Mouse (Mus musculus) regulatory T cell (primary cell): ENCODE results near the gene Sympk.

Source experiments
- in situ Hi-C: fragments of 300-600 bp; cut with MboI, MseI; formaldehyde crosslinking; loops from one replicate; pipeline ENCODE4 v1.15.1; 2025; ENCODE audit warnings: high pct_unique_total_duplicates

The Sympk gene

DNA sequence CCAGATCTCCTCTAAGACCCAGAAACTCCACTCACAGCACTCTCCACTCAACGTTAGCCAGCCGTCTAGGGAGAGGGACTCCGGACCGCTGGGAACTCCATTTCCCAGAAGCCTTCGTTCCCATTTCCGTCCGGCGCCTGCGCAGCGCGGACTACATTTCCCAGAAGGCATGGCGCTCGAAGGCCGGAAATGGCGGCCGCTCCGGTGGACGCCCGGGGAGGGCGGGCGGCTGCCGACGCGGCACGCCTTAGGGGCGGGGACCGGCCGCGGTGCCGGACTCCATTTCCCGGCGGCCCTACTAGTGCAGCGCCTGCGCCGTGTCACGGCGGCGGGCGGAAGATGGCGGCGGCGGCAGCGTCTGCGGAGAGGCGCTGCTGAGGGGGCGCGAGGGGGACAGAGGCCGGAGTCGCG is at the start of gene Sympk:
Gene Sympk, plus strand, starts transcription at position 282 of the 411 bp plus-strand sequence.
- in situ Hi-C loops: no loop called here

DNA sequence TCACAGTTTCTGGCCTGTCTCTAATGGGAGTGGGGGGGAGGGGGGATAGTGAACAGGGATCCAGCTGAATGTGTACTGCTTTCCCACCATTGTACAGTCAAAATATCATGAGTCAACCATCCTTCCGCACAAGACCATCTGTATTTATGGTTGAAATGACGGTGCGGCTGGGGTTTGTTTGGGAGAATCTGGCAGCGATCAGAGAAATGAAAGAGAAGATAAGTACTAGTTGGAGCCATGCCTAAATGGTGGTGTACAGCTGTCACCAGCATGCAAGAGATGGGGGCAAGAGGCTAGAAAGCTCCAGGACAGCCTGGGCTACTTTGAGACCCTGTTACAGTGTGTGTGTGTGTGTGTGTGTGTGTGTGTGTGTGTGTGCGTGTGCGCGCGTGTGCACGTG is 45.8 kb upstream of the Sympk start:
- in situ Hi-C loops: no loop called here

DNA sequence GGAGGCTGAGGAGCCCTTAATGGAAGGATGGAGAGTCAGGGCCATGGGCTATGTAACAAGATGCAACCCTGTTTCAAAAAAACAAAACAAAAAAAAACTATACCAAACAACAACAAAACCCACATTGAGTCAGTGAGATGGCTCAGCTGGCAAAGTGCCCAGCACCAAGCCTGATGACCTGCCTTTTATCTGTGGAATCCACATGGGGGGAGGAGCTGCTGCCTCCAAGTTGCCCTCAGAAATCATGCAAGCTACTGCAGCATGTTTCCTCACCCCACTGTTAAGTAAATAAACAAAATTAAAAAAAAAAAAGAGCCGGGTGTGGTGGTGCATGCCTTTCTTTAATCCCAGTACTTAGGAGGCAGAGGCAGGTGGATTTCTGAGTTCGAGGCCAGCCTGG is 37.7 kb upstream of the Sympk start:
- in situ Hi-C loops: no loop called here

DNA sequence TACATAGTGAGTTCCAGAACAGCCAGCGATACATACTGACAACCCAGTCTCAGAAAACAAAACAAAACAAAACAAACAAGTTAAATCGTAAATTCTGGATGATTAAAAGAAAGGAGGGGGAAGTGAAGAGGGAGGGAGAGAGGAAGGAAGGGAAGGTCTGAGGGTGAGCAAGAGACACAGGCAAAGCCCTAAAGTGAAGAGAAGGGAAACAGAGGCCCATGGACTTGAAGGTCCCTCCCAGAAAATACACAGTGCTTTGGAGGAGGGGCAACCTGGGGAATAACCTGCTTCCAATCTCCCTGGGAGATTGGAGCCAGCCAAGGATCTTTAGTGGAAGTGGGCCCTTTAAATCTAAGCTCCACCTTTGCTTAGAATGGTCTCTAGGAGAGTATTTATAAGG is 37.1 kb upstream of the Sympk start, which contains the start of gene Nanos2:
Gene Nanos2, plus strand, starts transcription at position 301 of the 400 bp plus-strand sequence.
- in situ Hi-C loops: no loop called here

DNA sequence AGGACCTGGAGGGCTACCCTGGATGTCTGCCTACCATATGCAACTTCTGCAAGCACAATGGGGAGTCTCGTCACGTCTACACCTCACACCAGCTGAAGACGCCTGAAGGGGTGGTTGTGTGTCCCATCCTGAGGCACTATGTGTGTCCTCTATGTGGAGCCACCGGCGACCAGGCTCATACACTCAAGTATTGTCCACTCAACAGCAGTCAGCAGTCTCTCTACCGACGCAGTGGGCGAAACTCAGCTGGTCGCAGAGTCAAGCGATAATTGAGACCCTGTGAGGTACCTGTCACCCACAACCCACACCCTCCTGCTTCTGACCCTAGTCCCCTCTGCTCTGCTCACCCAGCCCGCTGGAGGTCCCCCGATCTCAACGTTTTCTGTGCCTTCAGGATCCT is 36.4 kb upstream of the Sympk start:
- in situ Hi-C loops: no loop called here

DNA sequence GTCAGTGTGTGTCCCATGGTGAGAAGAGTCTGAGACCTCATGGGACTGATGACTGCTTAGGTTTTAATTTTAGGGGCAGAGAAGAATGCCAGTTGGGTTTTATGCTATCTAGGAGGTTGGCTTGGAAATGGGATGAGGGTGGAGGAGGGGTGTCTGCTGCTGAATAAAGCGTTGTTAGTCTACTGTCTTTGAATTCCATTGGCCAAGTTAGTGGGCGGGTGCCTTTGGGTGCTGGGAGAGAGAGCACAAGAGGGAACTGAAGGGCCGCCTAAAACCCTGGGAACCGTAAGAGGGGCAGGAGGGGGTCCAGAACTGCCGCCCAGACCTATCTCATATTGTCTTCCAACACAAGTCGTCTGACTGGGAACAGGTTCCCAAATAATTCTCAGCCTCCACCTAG is 35.4 kb upstream of the Sympk start:
- in situ Hi-C loops: no loop called here

DNA sequence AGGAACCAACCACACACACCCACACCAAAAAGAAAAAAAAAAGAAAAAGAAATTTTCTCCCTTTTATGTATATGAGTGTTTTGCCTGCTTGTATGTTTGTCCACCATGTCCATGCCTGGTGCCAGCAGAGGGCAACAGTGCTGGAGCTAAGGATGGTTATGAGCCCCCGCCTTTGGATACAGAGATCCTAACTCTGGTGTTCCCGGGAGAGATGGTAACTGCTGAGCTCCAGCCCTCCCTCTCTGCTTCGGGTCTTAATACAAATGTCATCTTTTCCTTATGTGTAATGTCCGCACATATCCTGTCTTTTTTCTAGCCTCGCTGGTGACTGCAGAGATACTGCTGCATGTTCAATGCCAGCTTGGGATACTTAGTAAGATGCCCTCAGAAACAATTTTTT is 34.2 kb upstream of the Sympk start:
- in situ Hi-C loops: no loop called here

DNA sequence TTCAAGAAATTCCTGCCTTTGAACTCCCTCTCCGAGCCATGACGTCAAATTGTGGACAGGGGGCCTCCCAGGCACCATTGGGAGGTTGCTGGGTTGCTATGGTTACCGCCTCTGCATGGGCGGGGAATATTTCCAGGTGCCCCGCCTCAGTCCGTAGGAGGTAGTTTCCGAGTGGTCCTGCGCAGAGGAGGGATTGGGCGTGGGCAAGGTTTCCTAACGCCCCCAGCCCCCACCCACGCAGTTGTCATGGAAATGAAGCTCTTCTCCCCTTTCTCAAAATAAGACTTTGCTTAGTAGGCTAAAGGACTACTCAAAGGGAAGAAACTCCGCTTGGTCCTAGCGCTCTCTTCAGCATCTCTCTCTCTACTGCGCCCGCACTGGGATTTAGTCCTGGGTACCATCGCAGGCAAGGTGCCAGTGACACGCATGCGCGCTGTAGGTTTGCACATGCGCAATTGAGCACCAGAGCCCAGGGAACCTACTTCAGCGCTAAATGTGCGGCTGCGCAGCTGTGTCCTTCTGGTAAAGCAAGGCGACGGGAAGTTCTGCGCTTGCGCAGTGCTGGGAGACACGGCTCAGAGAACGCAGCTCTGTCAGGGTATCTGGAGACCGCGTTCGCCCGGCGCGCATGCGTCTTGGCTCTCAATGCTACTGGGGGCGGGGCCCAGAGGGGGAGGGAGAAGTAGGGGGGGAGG is 33.4 kb upstream of the Sympk start, which contains the start of gene Mypop:
Gene Mypop, plus strand, starts transcription at position 645 of the 695 bp plus-strand sequence.
- in situ Hi-C loops: no loop called here

DNA sequence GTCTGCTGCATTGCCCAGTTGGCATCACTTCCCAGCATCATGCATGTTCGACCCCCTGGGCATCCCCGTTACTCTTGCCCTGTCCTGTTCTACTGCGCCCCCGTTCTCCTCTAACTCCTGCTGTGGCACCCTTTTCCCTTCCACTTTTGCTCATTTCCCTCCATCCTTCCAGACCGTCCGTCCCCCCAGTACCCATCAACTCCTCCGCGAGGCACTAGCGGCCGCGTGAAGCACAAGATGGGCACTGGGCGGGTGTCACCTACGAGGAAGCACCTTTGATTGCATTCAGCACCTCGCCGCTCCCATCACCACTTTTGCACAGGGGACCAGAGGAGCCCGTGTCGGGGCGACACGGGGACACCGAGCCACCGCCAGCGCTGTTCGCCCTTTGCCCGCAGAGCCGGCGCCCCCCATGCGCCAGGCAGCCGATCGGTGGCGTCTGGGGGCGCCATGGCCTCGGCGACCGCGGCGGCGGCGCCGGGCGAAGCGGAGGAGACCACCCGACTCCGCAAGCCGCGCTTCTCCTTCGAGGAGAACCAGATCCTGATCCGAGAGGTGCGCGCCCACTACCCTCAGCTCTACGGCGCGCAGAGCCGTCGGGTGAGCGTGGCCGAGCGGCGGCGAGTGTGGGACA is 32.4 kb upstream of the Sympk start:
- in situ Hi-C loops: no loop called here

DNA sequence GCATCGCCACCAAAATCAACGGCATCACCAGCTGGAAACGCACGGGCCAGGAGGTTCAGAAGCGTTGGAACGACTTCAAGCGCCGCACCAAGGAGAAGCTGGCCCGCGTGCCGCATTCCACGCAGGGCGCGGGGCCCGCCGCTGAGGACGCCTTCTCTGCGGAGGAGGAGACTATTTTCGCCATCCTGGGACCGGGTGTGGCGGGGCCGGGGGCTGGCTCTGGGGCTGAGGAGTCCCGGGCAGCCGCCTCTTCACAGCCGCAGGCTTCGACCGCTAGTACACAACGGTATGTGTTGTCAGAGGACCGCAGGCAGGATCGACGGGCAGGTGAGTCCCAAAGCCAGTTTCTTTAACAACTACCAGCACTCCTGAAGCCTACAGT is 31.9 kb upstream of the Sympk start:
- in situ Hi-C loops: no loop called here

DNA sequence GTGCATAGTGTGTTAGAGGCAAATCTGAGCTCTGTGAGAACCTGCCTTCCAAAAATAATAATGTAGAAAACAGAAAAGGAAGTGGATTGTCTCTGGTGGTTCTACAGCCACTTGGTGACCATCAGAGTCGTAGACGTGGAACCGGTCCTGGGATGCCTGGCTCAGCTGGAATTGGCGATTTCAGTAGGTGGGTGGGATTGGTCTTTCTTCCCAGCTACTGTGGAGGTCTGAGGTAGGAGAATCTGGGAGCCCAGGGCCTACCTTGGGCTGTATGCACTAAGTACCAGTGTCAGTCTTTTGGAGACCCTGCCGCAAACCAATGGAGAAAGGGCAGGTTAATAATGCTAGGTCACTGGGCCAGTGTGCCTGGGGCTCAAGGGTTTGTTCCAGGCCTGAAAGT is 31.1 kb upstream of the Sympk start:
- in situ Hi-C loops: no loop called here

DNA sequence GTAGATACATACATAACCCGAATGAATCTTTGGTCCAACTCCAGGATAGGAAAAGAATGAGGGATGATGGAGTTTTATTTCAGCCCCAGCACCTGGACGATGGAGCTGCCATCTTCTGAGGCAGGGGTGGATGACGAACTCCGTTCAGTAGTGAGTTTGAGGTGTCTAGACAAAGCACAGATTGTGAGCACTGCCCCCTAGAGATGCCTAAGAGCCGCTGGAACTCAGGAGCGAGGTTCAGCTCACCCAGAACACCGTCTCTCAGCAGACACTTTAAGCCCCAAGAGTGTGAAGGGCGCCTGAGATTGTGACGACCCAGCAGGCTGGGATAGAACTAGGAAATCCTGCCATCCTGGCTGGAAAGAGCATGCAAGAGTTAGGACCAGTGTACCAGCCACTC is 25.3 kb upstream of the Sympk start:
- in situ Hi-C loops: no loop called here

DNA sequence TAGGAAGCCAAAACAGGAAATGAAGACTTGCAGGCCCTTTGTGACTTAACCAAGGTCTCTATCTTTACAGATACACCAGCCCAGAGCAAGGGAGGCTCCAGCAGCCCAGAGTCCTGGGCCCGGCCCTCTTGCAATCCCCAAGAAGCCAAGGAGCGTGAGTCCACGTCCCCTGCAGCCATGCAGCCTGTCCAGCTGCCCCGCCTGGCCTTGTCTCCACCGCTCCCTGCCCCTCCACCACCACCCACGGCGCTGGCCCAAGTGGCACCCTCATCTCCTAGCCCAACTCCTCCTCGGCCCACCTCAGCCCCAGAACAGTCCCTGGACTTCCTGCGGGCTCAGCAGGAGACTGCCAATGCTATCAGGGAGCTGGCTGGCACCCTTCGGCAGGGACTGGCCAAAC is 23.8 kb upstream of the Sympk start:
- in situ Hi-C loops: no loop called here

DNA sequence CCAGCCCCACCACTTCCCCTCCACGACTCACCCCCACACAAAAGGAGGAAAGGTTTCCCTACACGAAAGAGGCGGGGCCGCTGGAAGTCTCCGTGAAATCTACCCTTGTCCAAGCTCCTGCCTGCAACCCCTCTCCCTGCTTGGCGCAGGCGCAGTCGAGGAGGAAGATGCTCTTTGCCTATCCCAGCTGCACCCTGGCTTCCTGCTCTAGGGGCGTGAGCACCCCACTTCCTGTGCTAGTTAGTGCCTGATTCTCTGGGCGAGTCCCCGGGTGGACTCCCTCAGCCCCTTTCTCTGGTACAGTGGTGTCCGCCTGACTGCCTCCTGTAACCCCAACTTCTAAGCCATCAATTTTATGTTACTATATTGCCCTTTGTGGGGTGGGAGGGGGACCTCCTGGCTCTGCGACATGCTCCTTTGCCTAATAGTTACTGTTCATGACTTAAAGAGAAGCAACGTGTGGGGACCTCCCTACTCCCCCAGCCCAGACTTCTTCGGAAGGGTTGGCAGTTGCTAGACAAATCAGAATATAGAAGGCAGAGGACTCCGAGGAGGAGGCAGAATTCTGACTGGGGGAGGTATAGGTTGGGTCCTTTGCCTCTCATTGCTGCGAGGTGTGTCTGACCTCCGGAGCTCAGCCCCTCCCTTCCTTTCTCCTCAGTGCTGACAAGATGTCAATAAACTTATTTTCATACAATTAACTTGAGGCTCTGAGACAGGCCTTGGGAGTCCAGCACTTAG is 22.9 kb upstream of the Sympk start:
- in situ Hi-C loops: no loop called here

DNA sequence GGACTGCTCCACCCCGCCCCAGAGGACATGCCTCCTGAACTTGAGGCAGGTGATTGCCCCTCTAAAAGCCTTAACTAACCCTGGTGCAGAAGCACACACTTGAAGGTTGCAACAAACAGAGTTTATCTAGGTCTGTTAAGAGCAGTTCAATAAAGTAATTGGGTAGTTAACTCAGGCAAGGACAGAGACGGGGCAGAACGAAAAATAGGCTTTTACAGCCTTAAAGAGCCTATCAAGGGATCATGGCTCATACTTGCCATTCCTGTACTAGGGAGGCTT is 22.4 kb upstream of the Sympk start:
- in situ Hi-C loops: no loop called here

DNA sequence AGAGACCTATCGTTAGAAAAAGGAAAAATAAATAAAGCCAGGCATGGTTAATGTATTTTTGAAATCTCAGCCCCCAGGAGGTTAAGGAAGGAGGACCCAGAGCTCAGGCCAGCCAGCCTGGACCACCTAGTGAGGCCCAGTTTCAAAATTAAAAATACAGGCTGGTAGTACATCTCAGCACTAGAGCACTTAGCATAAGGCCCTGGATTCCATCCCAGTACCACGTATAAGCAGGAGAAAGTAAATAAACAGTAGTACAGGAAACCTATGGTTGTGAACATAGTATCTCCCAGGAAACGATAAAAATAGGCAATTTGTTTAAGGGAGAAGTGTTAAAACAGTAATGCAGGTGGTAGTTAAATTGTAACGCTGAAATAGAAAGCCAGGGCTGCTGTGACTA is 22.1 kb upstream of the Sympk start:
- in situ Hi-C loops: no loop called here

DNA sequence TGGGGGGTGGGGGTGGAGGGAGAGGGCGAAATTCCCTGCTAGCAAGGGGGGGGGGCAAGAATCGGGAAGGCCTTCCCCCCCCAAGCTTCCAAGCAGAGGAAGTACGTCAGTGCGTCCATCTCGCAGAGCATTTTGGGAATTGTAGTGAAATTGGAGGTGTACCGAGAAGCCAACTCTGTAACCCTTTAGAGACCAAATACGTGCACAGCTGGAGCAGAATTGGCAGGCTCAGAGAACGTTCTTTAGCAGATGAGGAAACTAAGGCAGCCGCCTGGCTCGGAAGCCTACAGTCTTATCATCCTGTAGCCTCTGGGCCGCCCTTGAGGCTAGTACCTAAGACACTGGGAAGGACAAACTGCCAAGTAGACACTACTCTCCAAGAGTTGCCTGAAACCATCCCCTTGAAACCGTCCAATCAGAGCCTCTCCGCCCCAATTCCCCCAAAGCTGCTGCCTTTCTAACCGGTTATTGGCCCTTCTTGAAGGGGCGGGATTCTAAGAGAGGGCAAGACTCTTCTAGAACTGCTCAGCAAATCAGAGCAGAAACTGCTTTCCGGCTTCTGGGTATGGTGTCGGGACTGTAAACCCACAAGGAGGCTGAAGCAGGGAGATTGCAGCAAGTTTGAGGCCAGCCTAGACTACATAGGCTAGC is 21.2 kb upstream of the Sympk start:
- in situ Hi-C loops: no loop called here

DNA sequence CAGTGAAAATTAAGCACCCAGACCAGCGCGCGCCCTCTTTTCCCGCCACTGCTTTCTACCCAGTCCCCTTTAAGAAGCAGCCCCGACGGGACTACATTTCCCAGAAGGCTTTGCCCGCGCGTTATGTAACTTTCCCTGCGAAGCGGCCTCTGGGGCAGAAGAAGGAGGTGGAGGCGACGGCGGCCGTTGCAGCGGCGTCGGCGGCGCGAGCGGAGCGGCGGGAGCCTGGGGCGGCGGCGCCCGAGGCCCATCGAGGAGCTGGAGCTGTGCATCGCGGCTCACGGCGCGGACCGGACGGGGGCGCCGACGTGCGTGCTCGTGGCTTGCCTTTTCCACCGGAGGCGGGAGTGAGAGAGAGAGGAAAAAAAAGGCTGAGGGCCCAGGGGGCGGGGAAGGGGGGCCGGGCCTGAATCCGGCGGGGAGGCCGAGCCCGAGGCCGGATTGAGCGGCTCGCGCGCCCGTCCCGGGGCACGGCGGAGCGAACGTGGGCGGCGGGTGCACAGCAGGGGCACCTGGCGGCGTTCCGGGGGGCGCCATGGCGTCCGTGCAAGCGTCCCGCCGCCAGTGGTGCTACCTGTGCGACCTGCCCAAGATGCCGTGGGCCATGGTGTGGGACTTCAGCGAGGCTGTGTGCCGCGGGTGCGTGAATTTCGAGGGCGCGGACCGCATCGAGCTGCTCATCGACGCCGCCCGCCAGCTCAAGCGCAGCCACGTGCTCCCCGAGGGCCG is 20.1 kb upstream of the Sympk start, which contains the start of gene Irf2bp1:
Gene Irf2bp1, plus strand, starts transcription at position 143 of the 729 bp plus-strand sequence.
- in situ Hi-C loops: no loop called here

DNA sequence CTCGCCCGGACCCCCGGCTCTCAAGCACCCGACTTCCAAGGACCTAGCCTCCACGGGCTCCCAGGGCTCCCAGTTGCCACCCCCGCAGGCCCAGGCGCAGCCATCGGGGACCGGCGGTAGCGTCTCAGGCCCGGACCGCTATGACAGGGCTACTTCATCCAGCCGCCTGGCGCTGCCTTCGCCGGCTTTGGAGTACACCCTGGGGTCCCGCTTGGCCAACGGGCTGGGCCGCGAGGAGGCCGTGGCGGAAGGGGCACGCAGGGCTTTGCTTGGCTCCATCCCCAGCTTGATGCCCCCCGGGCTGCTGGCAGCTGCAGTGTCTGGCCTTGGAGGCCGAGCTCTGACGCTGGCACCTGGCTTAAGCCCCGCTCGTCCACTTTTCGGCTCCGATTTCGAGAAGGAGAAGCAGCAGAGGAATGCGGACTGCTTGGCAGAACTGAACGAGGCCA is 19.5 kb upstream of the Sympk start:
- in situ Hi-C loops: no loop called here

DNA sequence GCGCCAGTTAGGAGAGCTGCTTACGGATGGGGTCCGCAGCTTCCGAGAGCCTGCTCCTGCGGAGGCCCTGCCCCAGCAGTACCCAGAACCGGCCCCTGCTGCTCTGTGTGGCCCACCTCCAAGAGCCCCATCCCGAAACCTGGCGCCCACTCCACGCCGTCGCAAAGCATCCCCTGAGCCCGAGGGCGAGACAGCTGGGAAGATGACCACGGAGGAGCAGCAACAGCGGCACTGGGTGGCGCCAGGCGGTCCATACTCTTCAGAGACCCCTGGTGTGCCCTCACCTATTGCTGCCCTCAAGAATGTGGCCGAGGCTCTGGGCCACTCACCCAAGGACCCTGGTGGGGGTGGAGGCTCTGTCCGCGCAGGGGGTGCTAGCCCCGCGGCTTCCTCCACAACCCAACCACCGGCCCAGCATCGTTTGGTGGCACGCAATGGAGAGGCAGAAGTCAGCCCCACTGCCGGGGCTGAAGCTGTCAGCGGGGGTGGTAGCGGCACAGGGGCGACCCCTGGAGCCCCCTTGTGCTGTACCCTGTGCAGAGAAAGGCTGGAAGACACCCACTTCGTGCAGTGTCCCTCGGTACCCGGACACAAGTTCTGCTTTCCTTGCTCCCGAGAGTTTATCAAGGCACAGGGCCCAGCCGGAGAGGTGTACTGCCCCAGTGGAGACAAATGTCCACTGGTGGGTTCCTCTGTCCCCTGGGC is 18.6 kb upstream of the Sympk start:
- in situ Hi-C loops: no loop called here

DNA sequence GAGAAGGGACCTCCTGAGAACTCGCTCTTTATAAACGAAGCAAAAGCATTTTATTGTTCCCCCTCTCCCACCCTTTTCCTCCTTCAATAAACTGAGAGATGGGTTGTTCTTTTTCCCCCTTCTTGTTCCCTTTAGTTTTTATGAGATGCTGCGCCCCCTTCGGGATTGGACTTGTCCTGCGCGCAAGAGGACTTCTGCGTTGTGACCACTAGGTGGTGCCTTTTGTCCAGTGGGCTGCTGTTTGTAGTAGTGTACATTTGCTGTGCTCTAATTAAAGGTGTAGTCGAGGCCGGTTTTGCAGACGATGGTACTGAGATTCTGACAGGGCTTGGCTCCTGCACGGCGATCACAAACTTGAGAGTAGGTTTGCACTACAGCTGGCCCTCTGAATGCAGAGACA is 17.7 kb upstream of the Sympk start:
- in situ Hi-C loops: no loop called here
